Mouse (Mus musculus): ENCODE measurements around the gene 1700028P14Rik. TPM values are rescaled to one million over a fixed set of nuclear protein-coding genes. Genes with fewer than 3 reads are reported as not detected.
A peak's percentile ranks its signal among the peaks of the same experiment; 100 is the strongest.
"Not testable (repeated sequence)": the region's sequence is repeated elsewhere in the genome, so short reads cannot be mapped to it uniquely, and the experiment has no call there.

1700028P14Rik gene
- polyA plus RNA-seq, 1 experiment from 2014 or later: not detected

DNA sequence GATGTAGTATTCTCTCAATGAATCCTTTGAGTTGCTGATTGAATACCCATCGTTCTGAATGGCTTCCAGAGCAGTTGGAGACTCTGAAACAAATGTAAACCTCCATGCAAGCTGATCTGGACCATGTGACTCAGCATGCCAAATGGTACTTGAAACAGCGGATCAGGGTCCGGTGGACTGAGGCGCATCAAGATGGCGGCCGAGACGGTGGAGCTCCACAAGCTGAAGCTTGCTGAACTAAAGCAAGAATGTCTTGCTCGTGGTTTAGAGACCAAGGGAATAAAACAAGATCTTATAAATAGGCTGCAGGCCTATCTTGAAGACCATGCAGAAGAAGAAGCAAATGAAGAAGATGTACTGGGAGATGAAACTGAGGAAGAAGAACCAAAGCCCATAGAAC lies 23.0 kb upstream of the 1700028P14Rik start:
- H3K9me3 ChIP-seq (ENCODE audit: control insufficient read depth, low read length); H3K9ac ChIP-seq (ENCODE audit: low read length); H3K27ac ChIP-seq (replicated peaks; ENCODE audit: low read depth, low read length); ATAC-seq (ENCODE audit: insufficient number of reproducible peaks, low FRiP score, low TSS enrichment, low read depth); H3K4me3 ChIP-seq (ENCODE audit: low read depth, low read length); DNase-seq (ENCODE audit: low spot score); H3K4me1 ChIP-seq (ENCODE audit: control insufficient read depth, insufficient read depth, low read length); H3K36me3 ChIP-seq (ENCODE audit: control insufficient read depth, insufficient read depth, low read length); H3K4me2 ChIP-seq (ENCODE audit: low read depth, severe bottlenecking); H3K27me3 ChIP-seq (ENCODE audit: control insufficient read depth, insufficient read depth, low read length): not testable (repeated sequence)
- 89% methylated on average over 8 of the region's 8 CpGs for WGBS

DNA sequence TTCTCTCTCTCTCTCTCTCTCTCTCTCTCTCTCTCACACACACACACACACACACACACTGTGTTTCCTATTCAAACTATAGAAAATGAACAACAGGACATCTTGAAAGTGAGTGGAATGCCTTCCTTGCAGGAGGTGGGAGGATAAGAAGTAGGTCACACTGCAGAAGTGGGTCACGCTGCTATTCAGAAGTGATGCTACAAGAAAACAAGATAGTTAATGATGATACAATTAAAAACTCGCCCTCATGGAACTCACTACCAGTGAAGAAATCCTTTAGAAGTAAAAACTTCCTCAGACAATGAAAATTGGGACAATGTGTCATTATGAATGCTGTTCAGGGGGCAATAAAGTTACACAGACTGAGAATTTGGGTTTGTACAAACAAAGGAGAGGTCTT lies 20.4 kb upstream of the 1700028P14Rik start:
- Histone ChIP-seq H3K9me3 (ENCODE audit: control insufficient read depth, low read length) (no peaks in the 10 kb centered on the region), H3K9ac (ENCODE audit: low read length) (no peak overlapping the region), H3K4me2 (ENCODE audit: low read depth, severe bottlenecking) (no peak overlapping the region), H3K4me1 (ENCODE audit: control insufficient read depth, insufficient read depth, low read length) (no peaks in the 10 kb centered on the region), H3K36me3 (ENCODE audit: control insufficient read depth, insufficient read depth, low read length) (no peaks in the 10 kb centered on the region), H3K27me3 (ENCODE audit: control insufficient read depth, insufficient read depth, low read length) (no peaks in the 10 kb centered on the region), H3K4me3 (ENCODE audit: low read depth, low read length) (no peak overlapping the region), H3K27ac (replicated peaks; ENCODE audit: low read depth, low read length) (no peak overlapping the region)
- 58% methylated on average over 2 of the region's 2 CpGs for WGBS
- DNase-seq (ENCODE audit: low spot score) (no peak), ATAC-seq (ENCODE audit: insufficient number of reproducible peaks, low FRiP score, low TSS enrichment, low read depth) (no peak)

DNA sequence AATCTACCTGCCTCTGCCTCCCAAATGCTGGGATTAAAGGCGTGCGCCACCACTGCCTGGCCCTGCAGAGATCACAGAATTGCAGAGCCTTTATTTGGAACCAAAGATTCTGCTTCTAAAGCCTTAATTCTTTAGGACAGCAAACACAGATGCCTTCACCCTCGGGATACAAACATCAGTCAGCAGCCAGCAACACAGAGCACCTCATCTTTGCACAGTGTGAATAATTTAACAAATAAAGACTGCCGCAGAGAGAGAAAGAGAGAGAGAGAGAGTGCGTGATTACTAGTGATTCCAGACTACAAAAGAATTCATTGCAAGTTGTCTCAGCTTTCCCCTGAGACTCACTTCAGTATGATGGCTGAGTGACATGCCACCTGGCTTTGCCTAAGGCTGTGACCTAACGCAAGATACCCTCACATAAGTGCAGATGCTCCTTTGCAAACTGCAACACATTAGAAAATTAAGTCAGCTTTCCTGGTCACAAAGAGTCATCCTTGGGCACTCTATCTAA lies 15.6 kb upstream of the 1700028P14Rik start:
- Histone ChIP-seq H3K9me3 (ENCODE audit: control insufficient read depth, low read length) (no peaks in the 10 kb centered on the region), H3K9ac (ENCODE audit: low read length) (no peak overlapping the region), H3K4me1 (ENCODE audit: control insufficient read depth, insufficient read depth, low read length) (no peaks in the 10 kb centered on the region), H3K4me3 (ENCODE audit: low read depth, low read length) (no peak overlapping the region), H3K27me3 (ENCODE audit: control insufficient read depth, insufficient read depth, low read length) (no peaks in the 10 kb centered on the region), H3K27ac (replicated peaks; ENCODE audit: low read depth, low read length) (no peak overlapping the region), H3K4me2 (ENCODE audit: low read depth, severe bottlenecking) (no peak overlapping the region), H3K36me3 (ENCODE audit: control insufficient read depth, insufficient read depth, low read length) (no peaks in the 10 kb centered on the region)
- WGBS: 77% methylated on average over 6 of the region's 6 CpGs
- no peak for DNase-seq (ENCODE audit: low spot score)
- ATAC-seq (ENCODE audit: insufficient number of reproducible peaks, low FRiP score, low TSS enrichment, low read depth): no peak

DNA sequence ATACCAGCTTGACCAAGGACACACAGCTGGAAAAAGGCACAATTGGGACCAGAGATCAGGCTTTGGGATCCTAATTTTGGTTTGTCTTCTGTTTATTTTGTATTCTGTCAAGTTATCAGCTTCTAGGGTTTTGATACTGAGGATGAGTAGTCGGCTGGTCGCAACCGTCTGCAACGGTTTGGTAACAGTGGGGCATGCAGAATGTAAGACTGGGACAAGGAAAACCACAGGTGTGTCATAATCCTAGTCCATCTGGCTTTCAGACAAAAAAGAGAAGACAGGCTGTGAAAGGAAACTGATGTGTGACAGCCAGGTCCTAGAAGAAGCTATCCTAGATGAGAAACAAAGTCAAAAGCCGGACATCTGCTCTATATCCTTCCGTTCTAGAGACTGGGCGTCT lies 11.5 kb upstream of the 1700028P14Rik start:
- no peak overlapping the region for H3K9ac ChIP-seq (ENCODE audit: low read length)
- DNase-seq (ENCODE audit: low spot score): no peak
- H3K9me3 ChIP-seq (ENCODE audit: control insufficient read depth, low read length): no peaks in the 10 kb centered on the region
- no peaks in the 10 kb centered on the region for H3K4me1 ChIP-seq (ENCODE audit: control insufficient read depth, insufficient read depth, low read length)
- 90% methylated on average over 7 of the region's 7 CpGs for WGBS
- ATAC-seq (ENCODE audit: insufficient number of reproducible peaks, low FRiP score, low TSS enrichment, low read depth): no peak
- no peaks in the 10 kb centered on the region for H3K36me3 ChIP-seq (ENCODE audit: control insufficient read depth, insufficient read depth, low read length)
- H3K27ac ChIP-seq (replicated peaks; ENCODE audit: low read depth, low read length): no peak overlapping the region
- no peaks in the 10 kb centered on the region for H3K27me3 ChIP-seq (ENCODE audit: control insufficient read depth, insufficient read depth, low read length)
- H3K4me3 ChIP-seq (ENCODE audit: low read depth, low read length): no peak overlapping the region
- no peak overlapping the region for H3K4me2 ChIP-seq (ENCODE audit: low read depth, severe bottlenecking)

DNA sequence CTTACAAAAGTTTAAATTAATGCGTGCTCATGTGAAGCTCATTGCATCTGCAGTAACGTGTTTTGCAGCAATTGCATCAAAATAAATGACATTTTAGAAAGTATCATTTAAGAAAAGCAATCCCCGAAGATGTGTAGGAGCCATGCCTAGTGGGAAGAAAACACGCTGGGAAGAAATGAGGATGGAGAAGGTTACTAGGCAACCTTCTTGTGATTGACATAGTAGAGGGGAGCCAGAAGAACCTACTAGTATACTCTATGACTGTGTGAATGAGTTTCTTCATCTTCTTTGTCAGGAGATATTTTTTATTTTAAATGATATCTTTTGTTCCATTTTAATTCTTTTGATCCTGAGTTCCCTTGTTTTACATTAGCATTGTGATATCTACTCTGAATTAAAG lies 5.7 kb upstream of the 1700028P14Rik start:
- ATAC-seq (ENCODE audit: insufficient number of reproducible peaks, low FRiP score, low TSS enrichment, low read depth) (no peak), DNase-seq (ENCODE audit: low spot score) (no peak)
- Histone ChIP-seq H3K27me3 (ENCODE audit: control insufficient read depth, insufficient read depth, low read length) (no peaks in the 10 kb centered on the region), H3K27ac (replicated peaks; ENCODE audit: low read depth, low read length) (no peak overlapping the region), H3K9ac (ENCODE audit: low read length) (no peak overlapping the region), H3K4me3 (ENCODE audit: low read depth, low read length) (no peak overlapping the region), H3K9me3 (ENCODE audit: control insufficient read depth, low read length) (no peaks in the 10 kb centered on the region), H3K36me3 (ENCODE audit: control insufficient read depth, insufficient read depth, low read length) (no peaks in the 10 kb centered on the region), H3K4me2 (ENCODE audit: low read depth, severe bottlenecking) (no peak overlapping the region), H3K4me1 (ENCODE audit: control insufficient read depth, insufficient read depth, low read length) (no peaks in the 10 kb centered on the region)
- 82% methylated on average over 4 of the region's 4 CpGs for WGBS

DNA sequence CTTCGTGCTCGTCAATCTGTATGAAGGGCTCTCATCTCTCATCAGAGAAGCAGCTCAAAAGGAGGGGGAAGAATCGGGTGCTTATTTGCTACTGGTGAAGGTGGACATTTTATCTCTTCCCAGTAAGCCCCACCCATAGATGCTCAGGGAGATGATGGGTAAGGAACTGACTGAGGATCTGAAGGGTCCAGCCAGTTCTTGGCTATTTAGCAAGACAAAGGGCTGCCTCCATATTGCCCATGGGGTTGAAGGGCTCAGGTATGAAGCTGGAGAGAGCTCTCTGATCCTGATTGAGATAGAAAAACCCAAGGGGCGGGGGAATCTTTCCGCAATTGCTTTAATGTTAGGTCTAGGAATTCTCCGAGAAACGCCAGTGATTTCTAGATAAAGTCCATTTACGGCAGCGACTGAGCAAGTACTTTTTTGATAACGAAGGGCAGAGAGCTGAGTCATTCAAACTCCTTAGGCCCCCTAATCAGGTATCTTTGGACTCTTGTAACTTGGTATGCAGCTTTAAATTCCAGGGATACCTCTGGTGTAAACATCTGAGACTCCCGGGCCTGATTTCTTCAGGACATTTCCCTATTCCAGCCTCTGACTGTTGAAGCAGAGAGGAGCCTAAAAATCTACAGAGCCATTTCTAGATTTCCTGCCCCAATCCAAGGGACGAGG lies 4.8 kb upstream of the 1700028P14Rik start:
- WGBS: 62% methylated on average over 12 of the region's 12 CpGs
- DNase-seq (ENCODE audit: low spot score) (no peak), ATAC-seq (ENCODE audit: insufficient number of reproducible peaks, low FRiP score, low TSS enrichment, low read depth) (no peak)
- H3K27me3 ChIP-seq (ENCODE audit: control insufficient read depth, insufficient read depth, low read length): no peaks in the 10 kb centered on the region
- no peak overlapping the region for H3K27ac ChIP-seq (replicated peaks; ENCODE audit: low read depth, low read length)
- H3K9me3 ChIP-seq (ENCODE audit: control insufficient read depth, low read length): no peaks in the 10 kb centered on the region
- no peaks in the 10 kb centered on the region for H3K4me1 ChIP-seq (ENCODE audit: control insufficient read depth, insufficient read depth, low read length)
- no peak overlapping the region for H3K4me2 ChIP-seq (ENCODE audit: low read depth, severe bottlenecking)
- H3K4me3 ChIP-seq (ENCODE audit: low read depth, low read length): no peak overlapping the region
- no peaks in the 10 kb centered on the region for H3K36me3 ChIP-seq (ENCODE audit: control insufficient read depth, insufficient read depth, low read length)
- no peak overlapping the region for H3K9ac ChIP-seq (ENCODE audit: low read length)

DNA sequence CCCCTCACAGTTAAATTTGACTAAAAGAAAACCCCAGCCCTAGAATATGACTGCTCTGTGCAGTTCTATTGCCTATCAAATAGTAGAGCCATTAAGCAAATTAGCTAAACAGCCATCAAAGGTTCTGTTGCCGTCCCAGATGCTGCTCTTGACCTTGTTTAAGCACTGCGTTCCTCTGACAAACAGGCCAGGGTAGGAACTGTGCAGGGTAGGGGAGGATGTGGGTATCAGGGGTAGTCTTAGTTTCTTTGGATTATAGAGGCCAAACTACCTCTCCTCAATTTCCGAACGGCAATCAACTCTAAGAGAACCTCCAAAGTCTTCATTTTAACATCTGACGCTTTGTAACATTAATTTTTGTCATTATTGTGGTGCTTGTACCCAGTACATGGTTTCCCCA lies 542 bp upstream of the 1700028P14Rik start:
- no peak overlapping the region for H3K4me3 ChIP-seq (ENCODE audit: low read depth, low read length)
- WGBS: 90% methylated on average over 5 of the region's 5 CpGs
- no peaks in the 10 kb centered on the region for H3K36me3 ChIP-seq (ENCODE audit: control insufficient read depth, insufficient read depth, low read length)

DNA sequence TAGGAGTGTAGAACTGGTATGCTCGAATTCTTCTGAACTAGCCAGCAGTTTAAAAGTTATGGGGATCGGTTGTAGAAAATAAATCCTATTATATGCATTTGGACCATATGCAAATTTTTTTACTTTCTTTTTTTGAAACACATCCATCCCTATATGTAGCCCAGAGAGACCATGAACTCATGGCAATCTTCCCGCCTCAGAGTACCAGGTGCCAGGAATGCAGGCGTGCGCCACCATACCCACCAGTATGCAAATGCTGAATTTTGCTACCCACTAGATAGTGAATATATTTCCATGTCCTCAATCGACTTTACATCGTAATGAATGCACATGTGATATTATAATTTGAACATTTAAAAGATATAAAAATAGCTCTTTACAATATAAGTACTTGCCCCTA lies 5.3 kb downstream of the 1700028P14Rik start:
- 94% methylated on average over 7 of the region's 7 CpGs for WGBS
- H3K27me3 ChIP-seq (ENCODE audit: control insufficient read depth, insufficient read depth, low read length): no peaks in the 10 kb centered on the region

More for the DNA sequence above, 542 bp upstream of the 1700028P14Rik start:
- no peak overlapping the region for H3K27ac ChIP-seq (replicated peaks; ENCODE audit: low read depth, low read length)
- peak overlapping the region; percentile 26; the same call in 1 of the 2 replicates for H3K4me2 ChIP-seq (ENCODE audit: low read depth, severe bottlenecking)
- ATAC-seq (ENCODE audit: insufficient number of reproducible peaks, low FRiP score, low TSS enrichment, low read depth): peak; percentile 35; the same call in 1 of the 2 replicates
- no peaks in the 10 kb centered on the region for H3K27me3 ChIP-seq (ENCODE audit: control insufficient read depth, insufficient read depth, low read length)
- H3K9ac ChIP-seq (ENCODE audit: low read length): no peak overlapping the region
- H3K4me1 ChIP-seq (ENCODE audit: control insufficient read depth, insufficient read depth, low read length): no peaks in the 10 kb centered on the region
- no peaks in the 10 kb centered on the region for H3K9me3 ChIP-seq (ENCODE audit: control insufficient read depth, low read length)
- no peak for DNase-seq (ENCODE audit: low spot score)

DNA sequence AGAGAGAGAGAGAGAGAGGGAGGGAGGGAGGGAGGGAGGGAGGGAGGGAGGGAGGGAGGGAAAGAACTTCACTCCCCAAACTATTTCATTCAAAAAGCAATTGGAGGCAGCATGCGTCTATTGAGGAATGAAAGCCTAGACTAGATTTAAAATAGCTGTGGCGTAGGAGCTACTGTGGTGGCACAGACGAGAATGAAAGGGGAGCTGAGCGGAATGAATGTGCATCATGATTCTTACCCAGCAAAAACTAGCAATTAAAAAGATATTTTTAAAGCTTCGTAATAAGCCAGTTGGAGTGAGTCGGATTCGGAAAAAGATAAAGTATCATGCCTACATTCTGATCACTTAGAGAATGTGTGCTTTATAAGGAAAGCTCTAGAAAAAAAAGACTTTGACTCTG lies 7.3 kb downstream of the 1700028P14Rik start:
- Histone ChIP-seq H3K4me3 (ENCODE audit: low read depth, low read length) (no peak overlapping the region), H3K27me3 (ENCODE audit: control insufficient read depth, insufficient read depth, low read length) (no peaks in the 10 kb centered on the region), H3K4me1 (ENCODE audit: control insufficient read depth, insufficient read depth, low read length) (no peaks in the 10 kb centered on the region), H3K4me2 (ENCODE audit: low read depth, severe bottlenecking) (no peak overlapping the region), H3K36me3 (ENCODE audit: control insufficient read depth, insufficient read depth, low read length) (no peaks in the 10 kb centered on the region), H3K9me3 (ENCODE audit: control insufficient read depth, low read length) (no peaks in the 10 kb centered on the region), H3K27ac (replicated peaks; ENCODE audit: low read depth, low read length) (no peak overlapping the region), H3K9ac (ENCODE audit: low read length) (no peak overlapping the region)
- DNase-seq (ENCODE audit: low spot score) (no peak), ATAC-seq (ENCODE audit: insufficient number of reproducible peaks, low FRiP score, low TSS enrichment, low read depth) (no peak)
- WGBS: 85% methylated on average over 7 of the region's 7 CpGs

More for the DNA sequence above, 5.3 kb downstream of the 1700028P14Rik start:
- no peak overlapping the region for H3K9ac ChIP-seq (ENCODE audit: low read length)
- no peak overlapping the region for H3K27ac ChIP-seq (replicated peaks; ENCODE audit: low read depth, low read length)
- DNase-seq (ENCODE audit: low spot score) (no peak), ATAC-seq (ENCODE audit: insufficient number of reproducible peaks, low FRiP score, low TSS enrichment, low read depth) (no peak)
- no peak overlapping the region for H3K4me2 ChIP-seq (ENCODE audit: low read depth, severe bottlenecking)
- H3K9me3 ChIP-seq (ENCODE audit: control insufficient read depth, low read length): no peaks in the 10 kb centered on the region
- no peak overlapping the region for H3K4me3 ChIP-seq (ENCODE audit: low read depth, low read length)
- no peaks in the 10 kb centered on the region for H3K36me3 ChIP-seq (ENCODE audit: control insufficient read depth, insufficient read depth, low read length)
- H3K4me1 ChIP-seq (ENCODE audit: control insufficient read depth, insufficient read depth, low read length): no peaks in the 10 kb centered on the region
